Mouse (Mus musculus): ENCODE measurements at regions not wholly inside any gene's neighbourhood (a gene's known extent, or its start where the extent isn't known, plus 50 kb on each side); places are given as distances from the start of the nearest gene placed in this dataset.

DNA sequence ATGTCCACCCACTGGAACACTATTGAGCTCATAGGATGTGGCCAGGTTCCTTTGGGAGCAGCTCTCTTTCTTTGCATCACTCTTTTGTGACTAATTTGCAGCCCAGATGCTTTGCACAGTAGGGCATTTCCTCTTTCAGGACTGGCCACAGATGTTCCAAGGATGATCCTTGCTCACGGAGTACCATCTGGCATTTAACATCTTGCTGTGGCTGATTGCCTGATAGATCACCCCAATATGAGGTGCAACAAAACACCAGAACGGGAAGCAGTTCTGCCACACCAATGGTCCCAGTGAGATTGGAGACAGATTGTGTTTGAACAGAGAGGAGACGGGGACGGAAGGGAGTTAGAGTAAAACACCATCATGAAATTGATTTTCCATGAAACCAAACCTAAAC lies 423.0 kb downstream of the Rwdd3 start:
- no peak for DNase-seq

DNA sequence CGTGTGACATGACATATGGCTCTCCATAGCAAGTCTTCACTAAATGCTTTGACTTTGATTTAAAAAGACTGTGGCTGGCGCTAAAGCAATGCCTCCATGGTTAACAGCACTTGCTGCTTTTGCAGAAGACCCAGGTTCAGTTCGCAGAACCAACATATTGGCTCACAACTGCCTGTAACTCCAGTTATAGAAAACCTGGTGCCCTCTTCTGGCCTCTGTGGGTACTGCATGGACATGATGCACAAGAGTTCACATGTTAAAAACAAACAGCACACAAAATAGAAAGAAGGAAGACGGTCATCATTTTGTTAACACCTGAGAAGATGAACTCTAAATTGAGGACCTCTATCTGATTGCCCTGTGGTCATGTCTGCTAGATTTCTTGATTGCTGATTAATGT lies 423.8 kb downstream of the Rwdd3 start:
- DNase-seq, result peak; percentile 34 to 51

DNA sequence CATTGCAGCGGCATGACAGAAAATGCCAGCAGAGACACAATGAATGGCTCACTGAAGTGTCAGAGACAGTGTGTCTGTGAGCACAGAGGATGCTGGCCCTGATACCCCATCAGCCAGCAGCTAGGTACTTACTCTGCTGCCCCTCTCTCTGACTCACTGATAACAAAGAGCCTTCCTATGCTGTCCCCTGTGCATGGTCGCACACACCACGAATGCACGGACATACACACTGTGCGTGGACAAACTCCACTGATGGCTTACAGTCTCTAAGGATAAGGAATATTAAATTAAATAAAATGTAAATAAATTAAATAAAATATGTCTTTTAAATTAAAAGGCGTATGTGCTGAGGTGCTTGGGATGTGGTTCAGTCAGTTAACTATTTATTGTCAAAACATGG lies 438.2 kb downstream of the Rwdd3 start:
- DNase-seq, result no peak

DNA sequence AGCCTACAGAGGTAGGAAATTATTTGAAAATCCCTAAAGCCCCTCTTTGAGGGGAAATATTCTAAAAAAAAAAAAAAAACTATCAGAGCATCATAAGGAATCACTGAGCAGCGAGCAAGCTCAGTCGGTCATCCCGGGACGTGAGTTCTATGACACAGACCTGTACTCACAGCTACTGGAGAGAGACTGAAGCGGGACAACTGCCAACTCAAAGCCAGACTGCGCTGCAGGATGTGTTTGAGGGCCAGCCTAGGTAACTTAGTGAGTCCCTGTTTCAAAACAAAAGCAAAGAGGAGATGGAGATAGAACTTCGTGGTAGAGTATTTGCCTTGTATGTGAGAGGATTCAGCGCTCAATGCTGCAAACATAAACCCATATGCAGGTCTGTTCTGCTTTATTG lies 439.1 kb downstream of the Rwdd3 start:
- DNase-seq, result no peak

DNA sequence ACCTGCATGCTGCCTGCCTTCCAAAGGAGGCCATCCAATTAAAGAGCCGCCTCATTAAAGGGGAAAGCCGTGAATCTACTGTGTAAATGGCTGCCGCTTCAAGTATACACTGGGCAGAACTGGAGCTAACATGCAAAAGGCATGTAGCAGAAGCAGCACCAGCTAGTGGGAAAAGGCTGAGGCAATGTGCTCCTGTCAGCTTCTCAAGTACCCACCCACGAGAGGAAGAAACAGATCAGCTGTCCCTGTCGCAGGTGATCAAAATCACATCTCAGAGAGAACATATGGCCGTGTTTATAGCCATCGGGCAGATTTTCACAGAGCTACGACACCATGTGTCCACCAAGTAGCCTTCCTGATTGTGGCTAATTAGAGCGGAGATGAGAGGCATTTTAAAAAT lies 440.2 kb downstream of the Rwdd3 start:
- DNase-seq, result no peak

DNA sequence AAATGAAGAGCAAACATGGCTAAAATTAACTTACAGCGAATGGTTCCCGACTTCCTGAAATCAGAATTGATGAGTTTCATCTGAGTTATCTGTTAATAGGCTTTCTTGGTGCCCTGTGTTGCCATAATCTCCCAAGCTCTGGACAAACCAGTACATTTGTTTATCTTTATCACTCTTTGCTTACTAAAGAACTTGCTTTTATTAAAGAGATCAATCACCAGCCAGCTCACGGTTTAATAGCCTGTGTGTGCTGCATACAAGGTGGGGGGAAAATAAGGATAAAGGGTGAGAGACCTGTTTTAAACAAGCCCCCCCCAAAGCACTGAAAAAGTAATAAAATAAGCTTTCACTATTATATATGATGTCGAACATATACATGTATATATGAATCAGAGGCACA lies 441.3 kb downstream of the Rwdd3 start:
- DNase-seq, result no peak

DNA sequence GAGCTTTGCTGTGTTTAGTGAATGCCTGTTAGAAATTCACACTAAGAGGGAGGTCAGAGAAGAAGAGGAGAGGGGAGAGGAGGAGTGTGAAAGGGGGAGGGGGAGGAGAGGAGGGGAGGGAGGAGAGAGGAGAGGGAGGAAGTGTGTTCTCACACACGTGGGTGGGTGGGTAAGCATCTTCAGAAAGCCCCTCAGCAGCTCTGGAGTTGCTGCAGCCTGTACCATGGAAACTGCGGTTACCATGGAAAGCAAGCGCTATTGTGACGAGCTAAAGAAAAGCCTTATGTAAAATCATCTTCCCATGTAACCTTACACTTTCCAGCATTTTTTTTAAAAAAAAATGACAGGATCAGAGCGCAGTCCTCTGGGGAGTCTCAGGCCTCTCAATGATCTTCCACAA lies 441.8 kb downstream of the Rwdd3 start:
- no peak for DNase-seq

DNA sequence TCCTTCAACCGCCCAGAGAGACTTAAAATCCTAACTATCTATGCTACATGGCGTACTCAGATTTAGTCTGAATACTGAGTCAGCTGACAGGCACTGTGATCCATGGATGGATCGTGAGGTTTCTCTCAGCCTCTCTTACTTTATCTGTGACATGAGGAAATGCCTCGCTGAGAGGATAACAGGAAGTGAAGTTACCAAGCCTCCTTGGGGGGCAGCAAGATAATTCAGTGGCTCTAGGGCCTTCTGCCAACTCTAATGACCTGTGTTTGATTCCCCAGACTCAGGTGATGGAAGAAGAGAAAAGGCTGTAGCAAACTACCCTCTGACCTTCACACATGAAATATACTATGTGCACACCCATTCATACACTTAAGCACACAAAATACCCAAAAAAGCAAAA lies 486.3 kb downstream of the Rwdd3 start:
- no peak for DNase-seq

DNA sequence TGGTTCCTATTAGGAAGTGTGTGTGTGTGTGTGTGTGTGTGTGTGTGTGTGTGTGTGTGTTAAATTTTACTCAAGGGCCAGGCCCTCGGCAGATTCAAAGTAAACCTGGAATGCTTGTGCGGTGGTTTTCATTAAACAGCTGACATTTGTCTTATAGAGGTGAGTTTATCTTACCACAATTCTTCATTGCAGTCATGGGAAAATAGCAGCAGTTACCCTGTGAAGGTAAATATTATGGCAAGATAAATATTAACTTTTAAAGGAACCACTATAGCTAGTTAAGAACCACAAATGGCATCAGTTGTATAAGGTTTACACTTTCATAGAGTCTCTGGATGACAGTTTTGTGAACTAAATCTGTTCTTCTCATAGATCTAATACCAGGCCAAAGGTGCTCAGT lies 495.6 kb downstream of the Rwdd3 start:
- DNase-seq, result no peak

DNA sequence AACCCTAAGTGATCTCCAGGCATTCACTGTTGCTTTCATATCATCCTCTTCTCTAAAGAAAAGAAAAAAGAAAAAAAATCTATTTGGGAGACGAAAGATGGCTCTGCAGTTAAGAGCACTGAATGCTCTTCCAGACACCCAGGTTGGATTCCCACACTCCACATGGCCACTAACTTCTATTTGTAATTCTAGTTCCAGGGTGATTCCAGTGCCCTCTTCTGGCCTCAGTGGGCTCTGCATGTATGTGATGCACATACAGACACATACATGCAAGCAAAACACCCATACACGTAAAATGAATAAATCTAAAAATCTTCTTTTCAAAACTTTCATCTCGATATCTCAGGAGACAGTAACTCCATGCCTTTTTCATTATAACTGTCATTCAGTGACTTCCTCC lies 502.8 kb downstream of the Rwdd3 start:
- no peak for DNase-seq

DNA sequence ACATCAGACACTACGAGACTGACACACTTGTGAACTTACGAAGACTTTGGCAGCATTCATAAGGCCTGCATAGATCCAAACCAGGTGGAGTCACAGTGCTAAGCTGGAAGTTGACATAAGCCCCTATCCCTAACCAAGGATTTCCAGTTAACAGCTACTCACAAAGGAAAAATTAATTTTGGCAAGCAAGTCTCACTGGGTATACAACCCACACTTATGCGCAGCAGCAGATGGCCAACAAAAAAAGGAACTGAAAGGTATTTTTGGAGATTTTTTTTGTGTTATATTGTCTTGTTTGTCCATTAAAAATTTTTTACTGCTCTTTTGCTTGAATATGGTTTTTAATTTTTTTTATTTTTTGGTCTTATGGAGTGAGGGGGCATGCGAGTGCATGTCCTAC lies 509.0 kb downstream of the Rwdd3 start:
- DNase-seq, result no peak

DNA sequence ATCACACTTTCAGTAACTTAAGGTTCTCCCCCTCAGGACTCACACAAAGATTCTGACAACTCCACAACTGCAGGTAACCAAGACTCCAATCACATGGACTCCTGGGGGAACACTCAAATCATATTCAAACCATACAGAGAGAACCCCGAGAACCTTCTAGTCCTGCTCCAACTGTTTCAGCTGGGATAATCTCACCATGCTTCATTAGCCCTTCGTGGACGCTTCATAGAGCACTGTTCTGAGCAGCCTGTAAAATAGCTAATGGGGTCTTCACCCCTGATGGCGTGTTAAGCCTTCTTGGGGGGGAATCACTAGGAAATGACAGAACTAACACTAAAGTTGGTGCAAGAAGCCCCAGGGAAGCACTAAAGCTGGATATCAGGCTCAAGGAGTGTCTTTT lies 510.7 kb downstream of the Rwdd3 start:
- no peak for DNase-seq

DNA sequence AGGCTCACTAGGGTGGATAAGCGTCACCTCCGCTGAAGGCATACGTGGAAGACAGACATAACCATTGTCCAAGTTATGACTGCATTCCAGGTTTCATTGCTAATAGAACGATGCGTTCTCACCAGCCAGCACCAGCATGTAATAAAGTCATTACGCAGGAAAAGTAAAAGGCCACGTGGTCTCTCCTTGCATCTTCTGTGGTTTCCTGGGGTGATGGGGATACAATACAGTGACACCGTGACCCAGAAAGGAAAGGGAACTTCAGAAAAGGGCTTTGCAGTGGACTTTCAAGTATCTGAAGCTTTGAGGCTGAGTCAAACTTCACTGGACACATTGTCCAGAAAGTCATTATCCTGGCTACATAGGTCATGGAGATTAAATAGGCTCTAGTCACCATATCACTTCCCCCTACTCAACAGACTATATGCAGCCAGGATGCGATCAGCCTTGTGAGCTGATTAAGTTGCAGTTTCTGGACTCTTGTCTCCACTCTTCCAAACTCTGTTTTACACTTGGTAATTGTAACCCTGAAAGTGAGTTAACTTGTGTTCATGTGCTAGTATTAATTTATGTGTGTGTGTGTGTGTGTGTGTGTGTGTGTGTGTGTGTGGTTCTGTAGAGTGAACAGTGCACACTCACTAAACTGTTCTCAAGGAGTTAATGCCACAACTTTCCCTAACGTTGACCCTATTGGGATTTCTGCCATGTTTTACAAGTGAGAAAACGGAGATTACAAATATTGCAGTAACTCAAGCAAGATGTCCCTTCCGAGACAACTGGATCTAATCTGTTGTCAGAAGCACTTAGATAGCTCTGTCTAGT lies 522.2 kb downstream of the Rwdd3 start:
- DNase-seq, result no peak

DNA sequence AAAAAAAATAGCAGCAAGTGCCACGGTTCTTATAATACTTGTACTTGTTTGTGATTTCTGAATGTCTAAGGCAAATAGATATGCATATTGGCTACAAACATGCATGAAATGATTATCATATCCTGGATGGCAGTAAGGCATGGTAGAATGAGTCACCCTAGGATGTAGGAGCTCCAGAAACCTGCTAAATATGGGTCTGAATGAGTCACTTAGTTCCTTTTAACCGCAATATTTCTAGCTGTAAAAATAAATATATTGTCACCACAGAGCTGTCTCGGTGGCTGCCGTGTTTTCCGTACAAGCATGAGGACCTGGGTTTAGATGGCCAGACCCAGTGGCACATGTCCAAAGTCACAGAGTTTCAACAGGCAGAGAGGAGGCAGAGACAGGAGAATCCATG lies 523.1 kb downstream of the Rwdd3 start:
- no peak for DNase-seq

DNA sequence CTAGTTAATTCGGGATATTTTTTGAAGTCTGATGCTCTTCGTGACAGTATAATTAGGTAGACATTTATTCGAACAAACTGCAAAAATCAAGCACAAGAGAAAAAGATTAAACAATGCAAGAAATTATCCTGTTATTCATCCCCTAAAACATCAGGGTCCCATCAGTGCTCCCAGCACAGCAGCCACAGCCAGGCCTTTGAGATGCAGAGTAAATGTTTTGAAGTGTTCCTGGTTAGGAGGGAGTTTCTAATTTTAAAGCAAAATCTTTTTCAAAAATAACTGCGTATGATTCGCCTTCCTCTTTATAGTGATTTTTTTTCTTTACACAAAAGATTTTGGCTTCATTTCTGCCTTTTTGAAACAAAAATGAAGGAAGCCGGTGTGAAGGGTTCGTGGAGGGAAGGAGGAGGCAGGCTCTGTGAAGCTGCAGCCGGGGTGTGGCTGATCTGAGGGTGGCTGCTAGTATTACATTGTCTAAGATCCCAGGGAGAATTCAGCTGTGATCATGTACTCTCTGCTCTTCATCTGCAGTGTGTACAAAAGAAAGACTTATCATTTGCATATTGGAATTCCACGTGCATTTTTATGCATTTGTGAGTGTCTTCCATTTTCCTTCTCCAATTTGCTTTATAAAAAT lies 534.7 kb downstream of the Rwdd3 start:
- no peak for DNase-seq

DNA sequence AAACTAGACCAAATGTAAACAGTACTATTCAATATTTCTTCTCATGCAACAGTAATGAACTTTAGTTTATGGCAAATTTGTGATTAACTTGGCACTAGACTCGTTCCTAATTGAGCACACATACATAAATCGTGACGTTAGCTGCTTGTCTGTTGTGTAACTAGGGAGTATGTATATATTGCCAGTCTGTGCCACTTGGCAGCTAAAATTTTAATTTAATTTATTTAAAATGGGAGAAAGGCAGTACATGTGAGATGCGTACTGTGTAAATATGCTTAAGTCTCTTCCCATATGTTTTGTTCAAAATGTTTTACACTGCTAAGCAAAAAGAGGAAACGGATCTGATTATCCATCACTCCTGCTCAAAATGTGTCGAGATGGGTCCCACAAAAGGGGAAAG lies 553.1 kb downstream of the Rwdd3 start:
- no peak for DNase-seq

DNA sequence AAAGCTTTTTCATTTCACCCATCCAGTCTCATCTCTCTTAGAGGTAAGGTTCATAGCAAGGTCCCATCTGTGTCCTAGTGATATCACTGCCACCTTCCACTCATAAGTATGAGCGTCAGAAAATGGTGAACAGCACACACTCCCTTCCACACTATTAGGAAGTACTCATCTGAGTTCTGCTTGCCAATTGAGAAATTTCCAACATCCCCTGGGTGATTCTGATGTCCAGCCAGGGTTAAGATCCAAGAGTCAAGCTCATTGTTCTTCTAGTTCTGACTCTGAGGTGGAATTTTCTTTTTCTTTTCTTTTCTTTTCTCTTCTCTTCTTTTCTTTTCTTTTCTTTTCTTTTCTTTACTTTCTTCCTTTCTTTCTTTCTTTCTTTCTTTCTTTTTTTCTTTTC lies 577.3 kb downstream of the Rwdd3 start:
- DNase-seq, result no peak

DNA sequence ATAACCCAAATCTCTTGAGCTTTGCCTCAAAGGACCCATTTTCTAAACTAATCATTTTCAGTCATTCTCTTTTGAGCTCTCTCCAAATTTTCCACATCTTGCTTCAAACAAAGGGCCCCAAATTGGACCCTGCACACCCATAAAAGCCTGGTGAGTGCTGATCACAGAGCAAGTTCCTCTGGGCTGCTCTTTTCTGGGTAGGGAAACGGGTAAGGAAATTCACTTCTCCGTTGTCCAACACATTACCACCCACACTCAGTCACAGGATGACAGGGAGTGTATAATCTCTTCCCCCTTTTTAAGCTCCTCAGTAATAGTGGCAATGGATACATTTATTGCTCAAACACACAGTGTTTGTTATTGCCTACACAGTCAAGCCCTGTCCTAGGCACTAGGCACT lies 580.3 kb downstream of the Rwdd3 start:
- DNase-seq, result no peak

DNA sequence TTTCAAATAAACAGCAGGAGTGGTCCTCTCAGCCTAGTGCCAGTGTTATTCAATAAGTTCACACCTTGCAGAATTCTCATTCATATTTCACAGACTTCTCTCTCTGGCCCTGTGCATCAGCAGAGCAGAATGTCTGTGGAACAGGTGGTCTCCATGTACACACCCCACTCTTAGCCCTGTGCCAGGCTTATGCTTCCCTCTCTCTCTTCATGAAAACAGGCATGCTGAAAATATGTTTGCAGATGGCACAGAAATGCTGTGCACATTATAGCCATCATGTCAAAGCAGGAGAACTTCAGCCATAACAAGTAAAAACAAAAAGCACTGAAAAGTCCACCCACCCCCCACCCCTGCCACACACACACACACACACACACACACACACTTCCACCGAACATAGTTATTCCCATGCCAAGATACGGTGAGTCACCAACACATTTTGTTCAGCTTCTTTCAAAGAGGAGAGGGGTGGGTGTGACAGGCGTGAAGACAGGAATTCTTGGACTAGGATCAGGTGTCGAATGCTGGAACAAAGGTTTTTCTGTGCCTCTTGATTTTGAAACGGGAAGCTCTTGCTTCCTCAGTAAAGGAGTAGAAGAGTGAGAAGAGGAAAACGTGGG lies 600.6 kb downstream of the Rwdd3 start:
- DNase-seq, result no peak

DNA sequence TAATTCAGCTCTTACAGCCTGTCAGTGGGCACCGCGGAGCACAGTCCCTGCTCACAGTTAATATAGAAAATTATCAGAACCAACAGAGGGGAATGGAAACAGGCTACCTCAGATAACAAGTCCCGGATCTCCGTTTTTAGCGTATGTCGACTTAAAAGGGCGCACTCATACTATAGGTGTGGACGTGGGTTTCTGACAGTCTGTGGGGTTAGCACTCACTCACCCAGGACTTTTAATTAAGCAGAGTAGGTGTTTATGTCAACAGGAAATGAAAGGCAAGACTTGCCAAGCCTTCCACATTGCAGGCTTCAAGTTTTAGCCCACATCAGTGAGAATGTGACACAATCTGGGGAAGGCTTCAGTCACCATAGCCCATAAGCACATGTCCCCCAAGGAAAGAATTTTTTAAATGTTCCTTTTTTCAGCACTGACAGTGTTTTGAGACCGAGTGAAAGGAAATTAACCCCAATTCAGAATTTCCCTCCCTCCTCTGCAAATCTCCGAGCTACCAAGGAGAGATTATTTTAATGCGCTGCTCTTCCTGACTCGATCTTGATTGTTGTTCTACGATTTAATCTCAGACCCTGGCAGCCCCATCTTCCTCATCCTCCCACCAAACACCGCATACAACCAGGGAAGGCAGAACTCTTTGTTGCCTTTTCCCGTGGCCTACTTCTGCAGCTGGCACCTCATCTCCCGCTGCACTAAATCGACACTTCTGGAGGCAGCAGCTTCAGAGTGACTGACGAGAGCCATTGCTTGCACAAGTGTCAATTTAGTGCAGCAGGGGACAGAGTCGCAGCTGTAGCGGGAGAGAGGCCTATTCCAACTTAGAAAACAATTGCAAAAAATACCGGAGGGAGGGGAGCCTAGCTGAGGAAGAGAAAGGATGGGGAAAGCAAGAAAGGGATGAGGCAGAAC lies 629.7 kb downstream of the Rwdd3 start:
- no peak for DNase-seq

DNA sequence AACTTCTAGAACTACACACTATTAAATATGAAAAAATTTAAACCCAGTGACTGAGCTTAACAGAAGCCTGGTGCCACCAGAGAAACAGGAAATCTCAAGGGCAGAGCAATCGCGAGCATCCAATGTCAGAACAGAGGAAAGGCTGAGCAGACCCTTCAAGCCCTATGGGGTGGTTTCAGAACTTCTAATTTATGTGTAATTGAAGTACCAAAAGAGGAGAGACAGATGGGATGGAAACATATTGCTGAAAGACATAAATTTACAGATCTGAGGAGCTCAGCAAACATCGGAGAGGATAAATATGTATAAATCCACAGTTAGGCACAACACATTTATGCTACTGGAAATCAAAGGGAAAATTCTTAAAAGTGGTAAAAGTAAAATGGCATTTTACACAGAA lies 637.6 kb downstream of the Rwdd3 start:
- no peak for DNase-seq

DNA sequence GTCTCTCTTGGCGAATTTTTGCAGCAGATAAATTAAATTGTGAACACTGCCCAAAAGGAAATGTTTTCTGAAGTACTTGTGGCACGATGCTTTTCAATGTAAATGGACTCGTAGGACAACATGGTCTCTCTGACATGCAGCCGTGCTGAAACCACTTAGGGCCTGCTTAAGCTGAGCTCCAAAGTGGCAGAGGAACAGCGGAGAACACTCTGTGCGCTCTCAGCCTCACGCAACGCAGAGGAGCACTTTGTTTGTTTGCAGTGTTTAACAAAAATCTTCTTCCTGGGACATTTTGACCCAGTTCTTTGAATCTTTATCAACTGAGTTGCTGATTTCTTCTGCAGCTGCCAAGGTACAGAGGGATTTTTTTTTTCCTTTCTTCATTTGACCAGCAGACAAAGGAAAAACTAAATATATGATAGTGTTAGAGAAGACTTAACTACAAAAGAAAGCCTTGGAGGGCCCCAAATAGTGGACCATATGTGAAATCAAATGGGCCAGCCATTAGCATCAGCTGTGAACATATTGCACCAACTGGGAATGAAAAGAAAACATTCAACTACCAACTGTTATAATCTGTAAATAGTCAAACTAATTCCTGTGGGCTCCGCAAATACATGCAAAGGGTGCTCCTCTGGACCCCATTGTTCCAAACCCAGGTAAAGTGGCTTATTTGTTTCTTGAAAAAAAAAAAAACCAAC lies 639.5 kb downstream of the Rwdd3 start:
- no peak for DNase-seq
